Mouse (Mus musculus): ENCODE results near the gene Elp5. TPM values are rescaled to one million over a fixed set of nuclear protein-coding genes. Genes with fewer than 3 reads are reported as not detected.
A peak's percentile ranks its signal among the peaks of the same experiment; 100 is the strongest.
"Not testable (repeated sequence)": the region's sequence is repeated elsewhere in the genome, so short reads cannot be mapped to it uniquely, and the experiment has no call there.

The Elp5 gene
- total RNA-seq, 2 experiments from 2014 or later: 77.1 to 82.2 TPM

DNA sequence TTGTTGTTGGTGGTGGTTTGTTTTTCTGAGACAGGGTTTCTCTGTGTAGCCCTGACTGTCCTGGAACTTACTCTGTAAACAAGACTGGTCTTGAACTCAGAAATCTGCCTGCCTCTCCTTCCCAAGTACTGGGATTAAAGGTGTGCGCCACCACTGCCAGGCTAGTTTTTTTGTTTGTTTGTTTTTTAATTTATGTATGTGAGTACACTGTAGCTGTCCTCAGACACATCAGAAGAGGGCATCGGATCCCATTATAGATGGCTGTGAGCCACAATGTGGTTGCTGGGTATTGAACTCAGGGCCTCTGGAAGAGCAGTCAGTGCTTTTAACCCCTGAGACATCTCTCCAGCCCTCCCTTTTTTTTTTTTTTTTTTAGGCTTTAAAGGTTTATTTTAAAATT, 33.9 kb upstream of the Elp5 start:
- DNase-seq (ENCODE audit: extremely low spot score in 1 of 2, low spot score in 1 of 2): not testable (repeated sequence)

DNA sequence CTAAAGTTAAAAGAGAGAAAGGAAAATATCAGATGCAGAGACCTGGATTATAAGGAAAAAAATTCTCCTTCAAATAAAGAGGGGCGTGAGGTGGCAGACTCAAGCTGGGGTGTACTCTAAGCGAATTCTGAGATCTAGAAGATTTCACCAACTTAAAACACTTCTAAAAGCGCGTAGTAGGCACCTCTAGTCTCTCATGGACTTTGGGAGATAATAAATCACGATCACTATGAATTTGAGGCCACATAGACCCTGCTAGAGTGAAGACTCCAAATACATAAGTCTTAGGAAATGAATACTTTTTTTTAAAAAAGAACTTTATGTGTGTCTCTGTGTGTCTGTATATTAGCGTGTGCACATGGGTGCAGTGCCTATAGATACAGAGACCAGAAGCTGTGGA, 33.4 kb upstream of the Elp5 start:
- no peak for DNase-seq (ENCODE audit: extremely low spot score in 1 of 2, low spot score in 1 of 2)

DNA sequence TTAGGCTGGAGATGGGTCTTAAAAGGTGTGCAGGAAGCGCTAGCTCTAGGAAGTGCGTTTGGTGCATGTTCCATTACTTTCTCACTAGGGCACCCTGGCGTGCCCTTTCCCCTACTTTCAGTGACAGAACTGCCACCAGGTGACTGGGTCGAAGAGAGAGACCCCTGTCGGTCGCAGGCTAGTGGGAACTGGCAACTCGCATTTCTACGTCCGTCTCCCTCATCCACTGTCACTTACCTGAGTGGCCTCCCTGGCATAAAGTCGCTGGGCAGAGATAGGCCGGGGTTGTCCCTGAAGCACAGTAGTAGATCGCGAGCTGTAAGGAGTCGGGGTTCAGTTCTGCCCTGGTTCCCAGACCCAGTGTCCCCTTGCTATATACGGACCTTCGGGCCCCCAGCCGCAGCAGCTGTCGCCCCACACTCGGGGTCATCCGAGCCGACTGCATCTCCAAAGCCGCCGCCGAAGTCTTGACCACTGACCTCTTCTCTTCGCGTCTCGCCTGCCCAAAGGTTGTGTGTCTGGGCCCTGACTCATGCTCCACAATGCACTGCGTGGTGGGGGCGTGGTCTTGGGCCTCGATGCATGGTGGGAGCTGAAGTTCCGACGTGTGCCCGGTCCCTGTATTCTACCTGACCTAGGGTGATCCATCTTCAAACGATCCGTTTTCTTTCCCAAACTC, 32.7 kb upstream of the Elp5 start, which contains the start of gene Acadvl:
Gene Acadvl, minus strand, starts transcription at position 532 of the 679 bp plus-strand sequence.
- peak; percentile 73 to 76 for DNase-seq (ENCODE audit: extremely low spot score in 1 of 2, low spot score in 1 of 2)

DNA sequence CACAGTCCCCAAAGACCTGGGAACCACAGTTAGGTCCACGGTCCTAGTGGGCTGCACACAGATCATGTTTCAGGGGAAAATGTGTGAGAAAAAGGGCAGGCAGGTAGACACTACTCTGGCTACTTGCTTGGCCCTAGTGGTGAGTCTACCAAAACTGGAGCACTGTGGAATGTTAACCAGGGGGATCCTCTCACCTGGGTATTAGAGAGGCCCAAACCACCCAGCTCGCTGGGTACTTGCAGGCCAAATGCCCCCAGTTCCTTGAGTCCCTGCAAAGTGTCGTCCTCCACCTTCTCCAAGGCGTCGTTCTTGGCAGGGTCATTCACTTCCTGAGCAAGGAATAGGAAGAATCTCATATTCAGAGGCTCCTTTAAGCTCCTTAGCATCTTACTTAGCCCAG, 31.7 kb upstream of the Elp5 start:
- DNase-seq (ENCODE audit: extremely low spot score in 1 of 2, low spot score in 1 of 2): no peak

DNA sequence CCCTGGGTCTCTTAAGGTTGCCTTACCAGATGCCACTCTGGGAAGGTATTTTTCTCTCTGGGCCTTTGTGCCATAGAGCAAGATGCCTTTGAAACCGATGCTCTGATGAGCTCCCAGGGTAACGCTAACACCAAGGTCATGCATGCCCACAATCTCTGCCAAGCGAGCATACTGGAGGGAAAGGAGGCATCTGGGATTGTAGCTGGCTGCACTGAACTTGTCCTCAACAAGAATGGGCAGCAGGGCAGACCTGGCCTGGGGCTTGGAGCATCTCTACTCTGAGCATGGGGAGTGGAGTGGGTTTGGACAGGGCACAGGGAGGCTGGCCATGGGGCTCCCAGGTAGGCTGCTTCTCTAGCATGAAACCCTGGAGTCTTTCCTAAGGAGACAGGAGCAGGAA, 31.1 kb upstream of the Elp5 start:
- no peak for DNase-seq (ENCODE audit: extremely low spot score in 1 of 2, low spot score in 1 of 2)

DNA sequence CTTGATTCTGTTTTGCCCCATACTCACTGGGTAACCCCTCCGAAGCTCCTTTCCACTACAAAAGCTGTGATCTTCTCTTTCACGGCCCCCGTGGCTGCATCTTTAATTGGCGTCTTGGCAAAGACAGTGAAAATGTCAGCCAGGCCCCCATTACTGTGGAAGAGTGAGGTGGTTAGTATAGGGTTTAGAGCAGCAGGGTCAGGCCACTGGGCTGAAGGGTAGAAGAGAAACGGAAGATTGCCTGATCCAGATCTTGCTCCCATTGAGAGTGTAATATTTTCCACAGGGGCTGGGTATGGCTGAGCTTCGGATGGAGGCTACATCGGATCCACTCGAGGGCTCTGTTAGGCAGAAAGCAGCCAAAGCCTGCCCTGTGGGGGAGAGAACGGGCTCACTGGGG, 30.6 kb upstream of the Elp5 start:
- DNase-seq (ENCODE audit: extremely low spot score in 1 of 2, low spot score in 1 of 2): no peak

DNA sequence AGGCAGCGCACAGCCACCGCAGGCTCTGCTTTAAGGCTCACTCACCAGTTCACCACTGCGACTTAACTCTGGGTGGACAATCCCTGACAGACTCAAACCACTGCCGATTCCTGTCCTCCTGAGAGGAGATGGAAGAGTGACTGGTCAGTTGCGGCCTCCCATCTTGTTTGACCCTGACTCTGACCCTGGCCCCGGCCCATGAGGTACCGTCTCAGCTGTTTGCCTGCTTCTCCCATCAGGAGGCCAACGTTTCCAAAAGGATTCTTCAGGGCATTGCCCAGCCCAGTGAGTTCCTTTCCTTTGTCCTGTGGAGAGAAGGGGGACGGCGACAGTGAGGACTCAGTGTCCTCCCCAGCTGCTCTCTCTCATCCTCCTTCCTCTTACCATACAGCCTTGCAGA, 28.6 kb upstream of the Elp5 start:
- DNase-seq (ENCODE audit: extremely low spot score in 1 of 2, low spot score in 1 of 2): no peak

DNA sequence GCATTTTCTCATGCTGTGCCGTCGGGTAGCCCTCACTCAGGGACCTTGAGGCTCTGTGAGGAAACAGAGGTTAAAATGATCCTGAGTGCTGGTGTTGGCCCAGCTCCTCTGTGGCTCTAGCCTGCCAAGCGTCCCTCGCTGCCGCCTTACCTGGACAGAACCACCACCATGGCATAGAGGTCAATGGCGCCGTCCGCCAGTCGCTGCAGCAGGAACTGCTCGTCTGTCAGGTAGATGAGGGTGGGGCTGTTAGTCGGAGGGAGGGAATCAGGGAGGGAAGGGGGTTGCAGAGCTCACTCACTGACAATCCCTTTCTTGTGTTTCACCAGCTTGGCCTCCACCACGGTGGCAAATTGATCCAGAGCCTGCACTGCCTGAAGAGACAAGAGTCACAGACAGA, 28.2 kb upstream of the Elp5 start:
- DNase-seq (ENCODE audit: extremely low spot score in 1 of 2, low spot score in 1 of 2): no peak

DNA sequence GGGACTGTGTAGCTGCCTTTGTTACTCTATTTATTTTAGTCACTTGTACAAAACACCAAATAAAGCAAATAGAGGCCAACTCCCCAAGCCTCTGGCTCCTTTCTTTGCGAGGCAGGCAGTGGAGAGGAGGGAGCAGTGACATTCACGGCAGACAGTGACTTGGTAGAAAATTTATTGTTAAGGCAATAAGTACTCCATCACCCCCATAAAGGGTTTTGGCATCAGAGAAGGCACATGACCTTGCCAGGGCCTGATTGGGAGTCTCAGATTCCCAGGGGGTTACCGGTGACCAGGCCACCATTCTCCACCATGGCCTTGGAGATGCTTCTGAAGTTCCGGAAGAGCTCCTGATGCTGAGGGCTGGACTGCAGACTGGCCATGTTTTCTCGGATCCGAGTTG, 27.7 kb upstream of the Elp5 start:
- DNase-seq (ENCODE audit: extremely low spot score in 1 of 2, low spot score in 1 of 2): no peak

DNA sequence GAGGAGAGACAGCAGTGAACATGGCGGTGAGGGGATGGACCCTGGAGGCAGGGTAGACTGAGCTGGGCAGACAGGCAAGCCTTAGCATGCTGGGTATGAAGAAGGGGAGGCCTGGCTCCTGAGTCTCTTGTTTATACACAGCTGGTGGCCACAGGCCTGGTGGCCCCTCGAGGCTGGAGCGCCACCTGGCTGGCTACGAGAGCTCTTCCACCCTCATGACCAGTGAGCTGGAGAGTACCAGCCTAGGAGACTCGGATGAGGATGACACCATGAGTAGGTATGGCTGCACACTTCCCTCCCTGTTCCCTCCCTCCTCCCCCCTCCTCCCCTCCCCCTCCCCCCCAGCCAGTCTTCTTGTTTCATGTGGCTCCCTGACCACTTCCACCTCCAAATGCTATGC, 23.2 kb upstream of the Elp5 start:
- no peak for DNase-seq (ENCODE audit: extremely low spot score in 1 of 2, low spot score in 1 of 2)

DNA sequence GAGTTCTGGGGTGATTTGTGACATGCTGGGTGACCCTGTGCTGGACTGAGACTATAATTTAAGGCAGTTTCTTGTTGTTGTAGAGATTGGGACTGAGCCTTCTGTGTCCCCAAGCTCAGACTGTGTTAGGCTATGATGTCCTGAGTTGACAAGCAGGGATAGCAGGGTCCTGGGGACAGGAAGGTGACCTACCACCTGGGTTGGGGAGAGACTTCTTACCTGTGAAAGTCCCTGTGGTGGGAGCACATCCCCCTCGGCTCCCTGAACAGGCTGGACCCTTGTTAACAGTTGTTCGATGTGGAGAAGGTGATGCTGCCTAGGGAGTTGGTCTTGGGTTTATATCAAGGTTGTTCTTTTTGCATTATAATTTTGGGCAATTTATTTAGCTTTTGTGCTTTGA, 20.2 kb upstream of the Elp5 start:
- DNase-seq (ENCODE audit: extremely low spot score in 1 of 2, low spot score in 1 of 2): no peak

DNA sequence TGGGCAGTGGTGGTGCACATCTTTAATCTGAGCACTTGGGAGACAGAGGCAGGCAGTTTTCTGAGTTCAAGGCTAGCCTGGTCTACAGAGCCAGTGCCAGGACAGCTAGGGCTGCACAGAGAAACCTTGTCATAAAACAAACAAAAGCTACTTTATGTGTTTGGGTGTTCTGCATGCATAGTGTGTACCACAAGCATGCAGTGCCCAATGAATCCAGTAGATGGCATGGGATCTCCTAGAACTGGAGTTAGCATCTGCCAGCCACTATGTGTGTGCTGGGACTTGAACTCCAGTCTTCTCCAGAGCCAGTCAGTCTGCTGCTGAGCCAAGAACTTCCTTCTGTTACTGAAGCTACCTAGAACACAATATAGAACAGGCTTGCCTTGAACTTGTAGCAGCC, 19.5 kb upstream of the Elp5 start:
- DNase-seq (ENCODE audit: extremely low spot score in 1 of 2, low spot score in 1 of 2): no peak

DNA sequence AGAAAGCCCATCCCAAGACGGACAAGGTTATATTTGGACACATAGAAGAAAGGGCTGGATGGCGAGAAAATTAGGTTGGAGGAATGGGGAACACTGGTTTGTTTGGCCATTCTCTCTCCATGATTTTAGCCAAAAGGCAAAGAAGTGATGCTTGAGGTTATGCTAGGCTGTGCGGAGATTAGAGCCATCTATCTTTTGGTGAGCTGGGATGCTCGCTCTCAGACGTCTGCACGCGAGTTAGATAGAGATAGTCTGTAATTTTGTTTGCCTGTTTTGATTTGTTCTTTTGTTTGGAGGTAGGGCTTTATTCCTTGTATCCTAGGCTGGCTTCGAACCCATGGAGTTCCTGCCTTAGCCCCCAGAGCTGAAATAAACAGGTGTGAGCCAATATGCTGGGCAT, 18.8 kb upstream of the Elp5 start:
- no peak for DNase-seq (ENCODE audit: extremely low spot score in 1 of 2, low spot score in 1 of 2)

DNA sequence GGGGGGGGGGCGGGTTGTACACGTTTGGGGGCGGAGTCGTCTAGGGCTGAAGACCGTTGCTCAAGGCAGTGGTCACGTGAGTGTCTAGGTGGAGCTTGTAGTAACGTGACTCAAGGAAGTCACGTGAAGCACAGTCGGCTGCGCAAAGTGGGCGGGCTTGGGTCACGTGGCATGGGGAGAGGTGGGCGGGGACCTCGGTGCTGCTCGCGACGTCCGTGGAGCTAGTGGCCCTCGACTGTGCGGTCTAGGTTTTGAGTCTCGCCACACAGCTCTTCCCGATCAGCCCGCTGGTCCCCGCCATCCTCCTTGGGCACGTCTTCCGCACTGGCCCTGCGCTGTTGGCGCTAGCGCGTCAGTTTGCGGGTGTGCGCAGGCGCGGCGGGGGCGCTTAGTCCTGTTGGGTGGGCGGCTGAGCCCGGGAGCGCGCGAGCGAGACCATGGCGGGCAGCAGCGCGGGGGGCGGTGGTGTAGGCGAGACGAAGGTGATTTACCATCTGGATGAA, 18.1 kb upstream of the Elp5 start, which contains the start of gene Dvl2:
Gene Dvl2, plus strand, starts transcription at position 200 of the 503 bp plus-strand sequence.
- peak; percentile 76 to 81 for DNase-seq (ENCODE audit: extremely low spot score in 1 of 2, low spot score in 1 of 2)

DNA sequence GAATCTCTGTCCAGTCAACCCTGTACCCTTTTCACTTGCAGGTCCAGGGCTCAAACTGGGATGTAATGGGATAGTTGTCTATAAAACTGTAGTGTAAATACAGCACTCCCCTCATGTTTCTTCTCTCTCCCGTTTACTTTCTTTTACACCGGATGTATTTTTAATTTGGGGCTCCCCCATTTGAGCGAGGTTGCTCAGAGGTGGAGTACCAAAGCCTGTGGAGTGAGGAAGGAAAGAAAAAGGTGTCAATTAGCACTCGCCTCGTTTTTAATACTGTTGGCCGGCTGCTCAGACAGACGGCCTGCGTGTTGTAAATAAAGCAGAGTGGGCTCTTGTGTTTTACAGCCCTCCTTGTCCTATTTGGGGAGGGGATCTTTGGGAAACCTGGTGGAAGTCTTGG, 17.3 kb upstream of the Elp5 start:
- no peak for DNase-seq (ENCODE audit: extremely low spot score in 1 of 2, low spot score in 1 of 2)

DNA sequence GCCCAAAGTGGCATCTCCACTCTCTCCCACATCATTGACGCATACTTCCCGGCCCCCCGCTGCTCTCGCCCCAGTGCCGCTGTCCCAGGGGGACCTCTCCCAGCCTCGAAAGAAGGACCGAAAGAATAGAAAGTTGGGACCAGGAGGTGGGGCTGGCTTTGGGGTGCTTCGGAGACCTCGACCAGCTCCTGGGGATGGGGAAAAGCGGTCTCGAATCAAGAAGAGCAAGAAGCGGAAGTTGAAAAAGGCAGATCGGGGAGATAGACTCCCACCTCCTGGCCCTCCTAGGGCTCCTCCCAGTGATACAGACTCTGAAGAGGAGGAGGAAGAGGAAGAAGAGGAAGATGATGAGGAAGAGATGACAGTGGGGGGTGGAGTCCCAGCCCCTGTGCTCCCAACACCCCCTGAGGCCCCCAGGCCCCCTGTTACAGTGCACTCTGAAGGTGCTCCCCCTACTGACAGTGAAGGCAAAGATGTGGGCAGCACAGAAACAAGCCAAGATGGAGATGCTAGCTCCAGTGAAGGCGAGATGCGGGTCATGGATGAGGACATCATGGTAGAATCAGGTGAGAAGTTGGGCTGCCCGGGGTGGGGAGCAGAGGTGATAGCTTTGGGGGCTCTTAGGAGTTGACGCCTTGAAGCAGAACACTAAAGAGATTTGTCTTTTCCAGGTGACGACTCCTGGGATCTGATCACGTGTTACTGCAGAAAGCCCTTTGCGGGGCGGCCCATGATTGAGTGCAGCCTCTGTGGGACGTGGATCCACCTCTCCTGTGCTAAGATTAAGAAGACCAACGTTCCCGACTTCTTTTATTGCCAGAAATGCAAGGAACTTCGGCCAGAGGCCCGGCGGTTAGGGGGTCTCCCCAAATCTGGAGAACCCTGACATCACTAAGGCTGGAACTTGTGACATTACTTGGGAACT, 16.5 kb upstream of the Elp5 start:
- DNase-seq (ENCODE audit: extremely low spot score in 1 of 2, low spot score in 1 of 2): no peak

DNA sequence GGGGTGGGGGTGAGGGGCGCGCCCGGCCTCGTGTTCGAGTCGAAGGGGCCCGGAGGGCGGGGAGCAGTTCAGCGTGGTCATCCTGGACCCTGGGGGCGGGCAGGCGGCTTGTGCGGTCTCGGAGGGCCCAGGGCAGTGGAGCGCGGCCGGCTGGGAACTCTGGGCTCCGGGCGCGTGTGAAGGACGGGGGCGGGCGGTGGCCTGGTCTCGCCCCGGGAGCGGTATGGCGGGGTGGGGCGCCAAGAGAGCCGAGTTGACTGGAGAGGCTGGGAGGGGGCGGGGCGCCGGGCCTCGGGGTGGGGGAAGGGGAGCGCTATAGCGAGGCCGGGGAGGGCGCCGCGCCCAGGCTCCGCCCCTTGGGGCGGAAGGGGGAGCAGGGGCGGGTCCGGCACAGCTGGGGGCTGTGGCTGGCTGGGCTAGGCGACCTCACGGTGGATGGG, 14.8 kb upstream of the Elp5 start:
- DNase-seq (ENCODE audit: extremely low spot score in 1 of 2, low spot score in 1 of 2): peak; percentile 61 to 69

DNA sequence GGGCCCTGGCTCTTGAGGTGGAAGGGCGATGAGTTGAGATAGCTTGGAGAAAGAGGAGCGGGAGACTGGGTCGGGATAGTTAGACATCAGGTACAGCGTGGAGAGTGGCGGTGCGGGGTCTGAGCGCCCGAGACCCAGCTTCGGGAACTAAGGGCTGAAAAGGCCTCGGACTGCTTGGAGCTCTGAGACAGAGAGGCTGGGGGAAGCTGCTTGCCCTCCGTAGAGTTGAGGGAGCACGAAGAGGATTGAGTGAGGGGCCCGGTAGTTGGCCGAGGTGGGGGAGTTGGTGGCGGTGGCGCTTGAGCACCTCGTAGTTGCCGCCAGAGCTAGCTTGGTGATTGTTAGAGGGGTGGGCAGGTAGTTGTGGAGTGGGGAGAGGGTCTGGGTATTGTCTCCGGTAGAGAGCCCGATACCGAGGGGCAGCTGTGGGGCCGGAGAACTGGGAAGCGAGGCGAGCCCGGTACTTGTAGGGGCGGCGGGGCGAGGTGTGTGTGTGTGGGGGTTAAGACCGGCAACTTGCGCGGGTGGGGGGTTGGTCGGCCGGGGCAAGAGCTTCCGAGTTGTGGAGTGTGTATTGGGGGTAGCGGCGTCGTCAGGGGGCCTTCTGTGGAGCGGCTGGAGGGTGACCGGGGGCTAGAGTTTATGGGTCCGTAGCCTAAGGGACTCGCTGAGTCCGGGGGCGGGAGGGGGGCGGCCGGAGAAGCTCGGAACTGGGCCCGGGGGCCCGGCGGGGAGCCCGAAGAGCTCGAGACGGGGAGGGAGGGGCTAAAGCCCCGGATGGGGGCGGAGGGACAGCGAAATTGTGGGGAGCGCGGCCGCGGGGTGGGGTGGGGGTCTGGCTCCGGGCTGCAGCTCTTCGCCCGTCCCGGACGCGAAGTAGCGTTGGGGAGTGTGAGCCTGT, 14.1 kb upstream of the Elp5 start:
- DNase-seq (ENCODE audit: extremely low spot score in 1 of 2, low spot score in 1 of 2): no peak

DNA sequence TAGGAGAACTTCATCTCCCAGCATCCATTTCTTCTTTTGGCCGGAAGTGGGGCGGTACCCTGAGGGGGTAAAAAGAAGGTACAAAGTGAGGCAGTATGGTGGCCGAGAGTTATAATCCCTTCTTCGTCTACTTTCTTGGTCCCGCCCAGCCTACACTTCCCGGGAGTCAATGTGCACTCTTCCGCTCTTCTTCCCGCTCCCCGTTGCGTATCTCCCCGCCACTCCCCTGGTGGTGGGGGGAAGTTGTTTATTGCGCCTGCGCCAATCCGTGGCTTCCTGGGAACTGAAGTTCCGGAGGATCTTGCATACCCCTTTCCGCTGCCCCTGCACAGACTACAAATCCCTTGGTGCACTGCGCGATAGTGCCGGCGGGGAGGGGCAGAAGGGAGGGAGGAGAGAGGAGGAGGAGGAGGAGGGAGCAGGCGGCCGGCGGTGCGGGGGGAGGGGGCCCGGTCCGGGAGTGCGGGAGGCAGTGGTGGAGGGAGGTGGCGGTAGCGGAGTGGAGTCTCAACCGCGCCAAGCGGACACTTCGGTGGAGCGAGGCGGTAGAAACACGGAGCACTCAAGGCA, 13.2 kb upstream of the Elp5 start, which contains the start of gene Phf23:
Gene Phf23, plus strand, starts transcription at position 387 of the 570 bp plus-strand sequence.
- DNase-seq (ENCODE audit: extremely low spot score in 1 of 2, low spot score in 1 of 2): peak; percentile 88 to 91

Data from layer of hippocampus, postnatal 25 days (tissue).